Mouse (Mus musculus) MEL (cell line): ENCODE results near the gene Lrrc47. TPM values are rescaled to one million over a fixed set of nuclear protein-coding genes. Genes with fewer than 3 reads are reported as not detected.

Source experiments
- DNase-seq: peaks from one replicate; pipeline ENCODE4 v3.0.0; 2011; ENCODE audit warnings: low read depth, low spot score
- H3K27ac ChIP-seq: 2 replicates; pipeline ENCODE4 v1.5.1; 2012; ENCODE audit warnings: low read depth, mild to moderate bottlenecking, control low read depth, low read length, moderate library complexity; ENCODE audit not compliant: control insufficient read depth
- H3K27me3 ChIP-seq, 2 experiments: fragments of 150-350 bp in 1 of 2; sonication (generic) in 1 of 2; 2 replicates each; pipeline ENCODE4 v1.6.1; 2012; ENCODE audit warnings: low read length in 2 of 2, mild to moderate bottlenecking in 2 of 2, improper control_type of control experiment in 1 of 2, moderate library complexity in 1 of 2; ENCODE audit not compliant: insufficient read depth in 2 of 2, control insufficient read depth in 1 of 2
- H3K36me3 ChIP-seq, 2 experiments: 2 replicates each; pipeline ENCODE4 v1.6.1; 2012 to 2014; ENCODE audit warnings: low read length in 2 of 2, improper control_type of control experiment in 1 of 2, inconsistent platforms in 1 of 2, mild to moderate bottlenecking in 1 of 2; ENCODE audit not compliant: insufficient read depth in 2 of 2, control insufficient read depth in 1 of 2
- H3K4me1 ChIP-seq, 2 experiments: fragments of 150-350 bp in 1 of 2; sonication (generic) in 1 of 2; 2 replicates each; pipeline ENCODE4 v1.6.1; 2012; ENCODE audit warnings: low read length in 2 of 2, improper control_type of control experiment in 1 of 2, mild to moderate bottlenecking in 1 of 2; ENCODE audit not compliant: insufficient read depth in 2 of 2, control insufficient read depth in 1 of 2
- H3K4me3 ChIP-seq, 2 experiments: fragments of 150-350 bp in 1 of 2; sonication (generic) in 1 of 2; 2 replicates each; pipeline ENCODE4 v1.5.1; 2012; ENCODE audit warnings: low read depth in 2 of 2, low read length in 2 of 2, mild to moderate bottlenecking in 2 of 2, moderate library complexity in 2 of 2, control low read depth in 1 of 2, improper control_type of control experiment in 1 of 2; ENCODE audit not compliant: control insufficient read depth in 1 of 2, insufficient read depth in 1 of 2
- H3K79me2 ChIP-seq: 2 replicates; pipeline ENCODE4 v1.6.1; 2012; ENCODE audit warnings: mild to moderate bottlenecking, low read length, moderate library complexity; ENCODE audit not compliant: control insufficient read depth, poor library complexity, insufficient read depth
- H3K9ac ChIP-seq: 2 replicates; pipeline ENCODE4 v1.6.1; 2012; ENCODE audit warnings: low read depth, mild to moderate bottlenecking, control low read depth, low read length, moderate library complexity; ENCODE audit not compliant: control insufficient read depth, poor library complexity, severe bottlenecking
- H3K9me3 ChIP-seq: fragments of 150-350 bp; sonication (generic); replicated peaks from 2 replicates; pipeline ENCODE4 v1.6.1; 2012; ENCODE audit warnings: mild to moderate bottlenecking, low read length, improper control_type of control experiment, moderate library complexity; ENCODE audit not compliant: insufficient read depth
- BHLHE40 ChIP-seq: IDR thresholded peaks from 2 replicates; pipeline ENCODE4 v1.6.1; 2012; ENCODE audit warnings: low read depth, mild to moderate bottlenecking, inconsistent platforms, low read length, improper control_type of control experiment, borderline replicate concordance
- CTCF ChIP-seq, 3 experiments: IDR thresholded peaks in 2 of 3; conservative IDR thresholded peaks in 1 of 3; 2 replicates each; pipeline ENCODE4 v1.5.1; 2011 to 2012; ENCODE audit warnings: low read length in 3 of 3, low read depth in 2 of 3, mild to moderate bottlenecking in 2 of 3, improper control_type of control experiment in 1 of 3, inconsistent platforms in 1 of 3, mixed read lengths in 1 of 3, moderate library complexity in 1 of 3; ENCODE audit not compliant: control insufficient read depth in 1 of 3, insufficient read depth in 1 of 3, poor library complexity in 1 of 3, severe bottlenecking in 1 of 3
- E2F4 ChIP-seq: IDR thresholded peaks from 2 replicates; pipeline ENCODE4 v1.6.1; 2011; ENCODE audit warnings: low read depth, low read length, improper control_type of control experiment, borderline replicate concordance
- EP300 ChIP-seq, 2 experiments: IDR thresholded peaks; 2 replicates each; pipeline ENCODE4 v1.6.1; 2011; ENCODE audit warnings: improper control_type of control experiment in 2 of 2, low read length in 2 of 2, low read depth in 1 of 2, mild to moderate bottlenecking in 1 of 2
- GATA1 ChIP-seq: IDR thresholded peaks from 2 replicates; pipeline ENCODE4 v1.6.1; 2011; ENCODE audit warnings: low read depth, low read length, improper control_type of control experiment
- JUND ChIP-seq: IDR thresholded peaks from 2 replicates; pipeline ENCODE4 v1.6.1; 2011; ENCODE audit warnings: low read depth, mild to moderate bottlenecking, improper control_type of control experiment, low read length
- MAFK ChIP-seq: IDR thresholded peaks from 2 replicates; pipeline ENCODE4 v1.6.1; 2011; ENCODE audit warnings: low read depth, mild to moderate bottlenecking, low read length, improper control_type of control experiment, borderline replicate concordance
- MAX ChIP-seq: IDR thresholded peaks from 2 replicates; pipeline ENCODE4 v1.6.1; 2011; ENCODE audit warnings: low read length, improper control_type of control experiment
- MAZ ChIP-seq: IDR thresholded peaks from 2 replicates; pipeline ENCODE4 v1.6.1; 2012; ENCODE audit warnings: low read depth, mild to moderate bottlenecking, inconsistent platforms, low read length, improper control_type of control experiment
- MEF2A ChIP-seq: IDR thresholded peaks from 2 replicates; pipeline ENCODE4 v1.6.1; 2014; ENCODE audit warnings: low read depth, mild to moderate bottlenecking, inconsistent platforms, low read length, improper control_type of control experiment; ENCODE audit not compliant: poor library complexity, insufficient replicate concordance, severe bottlenecking; ENCODE audit errors: extremely low read depth
- MYB ChIP-seq: IDR thresholded peaks from 2 replicates; pipeline ENCODE4 v1.6.1; 2011; ENCODE audit warnings: mild to moderate bottlenecking, low read depth, low read length, improper control_type of control experiment
- NRF1 ChIP-seq: IDR thresholded peaks from 2 replicates; pipeline ENCODE4 v1.6.1; 2014; ENCODE audit warnings: low read depth, mild to moderate bottlenecking, inconsistent platforms, low read length, improper control_type of control experiment, moderate library complexity; ENCODE audit not compliant: poor library complexity, insufficient read depth, severe bottlenecking
- POLR2A ChIP-seq, 2 experiments: IDR thresholded peaks; 2 replicates each; pipeline ENCODE4 v1.6.1; 2011 to 2012; ENCODE audit warnings: low read length in 2 of 2, mild to moderate bottlenecking in 2 of 2, control low read depth in 1 of 2, improper control_type of control experiment in 1 of 2, low read depth in 1 of 2, moderate library complexity in 1 of 2; ENCODE audit not compliant: control insufficient read depth in 1 of 2, insufficient read depth in 1 of 2, poor library complexity in 1 of 2
- POLR2AphosphoS2 ChIP-seq: IDR thresholded peaks from 2 replicates; pipeline ENCODE4 v1.6.1; 2011; ENCODE audit warnings: low read length, improper control_type of control experiment
- POLR2AphosphoS5 ChIP-seq: IDR thresholded peaks from 2 replicates; pipeline ENCODE4 v1.6.1; 2012; ENCODE audit warnings: low read depth, borderline replicate concordance, mild to moderate bottlenecking, inconsistent platforms, low read length, moderate library complexity, mixed read lengths
- RAD21 ChIP-seq: IDR thresholded peaks from 2 replicates; pipeline ENCODE4 v1.6.1; 2011; ENCODE audit warnings: mild to moderate bottlenecking, low read depth, low read length, improper control_type of control experiment
- RCOR1 ChIP-seq: IDR thresholded peaks from 2 replicates; pipeline ENCODE4 v1.6.1; 2012; ENCODE audit warnings: low read depth, mild to moderate bottlenecking, inconsistent platforms, low read length, improper control_type of control experiment
- SIN3A ChIP-seq: IDR thresholded peaks from 2 replicates; pipeline ENCODE4 v1.6.1; 2012; ENCODE audit warnings: low read length, improper control_type of control experiment, inconsistent platforms
- SMC3 ChIP-seq: IDR thresholded peaks from 2 replicates; pipeline ENCODE4 v1.6.1; 2011; ENCODE audit warnings: low read depth, low read length, improper control_type of control experiment
- TAL1 ChIP-seq: IDR thresholded peaks from 2 replicates; pipeline ENCODE4 v1.6.1; 2012; ENCODE audit warnings: mild to moderate bottlenecking, inconsistent platforms, low read length, moderate library complexity, mixed read lengths
- TCF12 ChIP-seq: IDR thresholded peaks from 2 replicates; pipeline ENCODE4 v1.6.1; 2014; ENCODE audit warnings: low read depth, mild to moderate bottlenecking, inconsistent platforms, low read length, improper control_type of control experiment, moderate library complexity
- UBTF ChIP-seq: IDR thresholded peaks from 2 replicates; pipeline ENCODE4 v1.6.1; 2012; ENCODE audit warnings: low read depth, mild to moderate bottlenecking, inconsistent platforms, low read length, improper control_type of control experiment, moderate library complexity, borderline replicate concordance; ENCODE audit not compliant: insufficient read depth
- USF2 ChIP-seq, 2 experiments: IDR thresholded peaks; 2 replicates each; pipeline ENCODE4 v1.6.1; 2011 to 2012; ENCODE audit warnings: improper control_type of control experiment in 2 of 2, low read length in 2 of 2, borderline replicate concordance in 1 of 2, inconsistent platforms in 1 of 2, low read depth in 1 of 2, mild to moderate bottlenecking in 1 of 2; ENCODE audit not compliant: insufficient read depth in 1 of 2
- ZC3H11A ChIP-seq: IDR thresholded peaks from 2 replicates; pipeline ENCODE4 v1.6.1; 2012; ENCODE audit warnings: low read depth, mild to moderate bottlenecking, inconsistent platforms, low read length, improper control_type of control experiment
- ZKSCAN1 ChIP-seq: IDR thresholded peaks from 2 replicates; pipeline ENCODE4 v1.6.1; 2012; ENCODE audit warnings: low read depth, mild to moderate bottlenecking, inconsistent platforms, low read length, improper control_type of control experiment, moderate library complexity
- polyA plus RNA-seq, 2 experiments: library from polyadenylated mRNA; stranded (reverse) in 1 of 2; unstranded in 1 of 2; fragments of >175 nt in 1 of 2; fragments of >200 nt in 1 of 2; gene quantifications; 2 replicates each; pipeline versions ENCODE4 v1.2.1 to v1.2.4; 2012; ENCODE audit warnings: low replicate concordance in 2 of 2, low read depth in 1 of 2; ENCODE audit not compliant: insufficient read length in 2 of 2, insufficient read depth in 1 of 2, missing spikeins in 1 of 2
- total RNA-seq: library from RNA; depleted of rRNA; stranded (reverse); fragments of 300-350 nt; gene quantifications from 2 replicates; pipeline ENCODE4 v1.2.3, GENCODE M21; 2012

The Lrrc47 gene
- total and polyA plus RNA-seq, 3 experiments = 54.3 to 117 TPM; not detected in 1

DNA sequence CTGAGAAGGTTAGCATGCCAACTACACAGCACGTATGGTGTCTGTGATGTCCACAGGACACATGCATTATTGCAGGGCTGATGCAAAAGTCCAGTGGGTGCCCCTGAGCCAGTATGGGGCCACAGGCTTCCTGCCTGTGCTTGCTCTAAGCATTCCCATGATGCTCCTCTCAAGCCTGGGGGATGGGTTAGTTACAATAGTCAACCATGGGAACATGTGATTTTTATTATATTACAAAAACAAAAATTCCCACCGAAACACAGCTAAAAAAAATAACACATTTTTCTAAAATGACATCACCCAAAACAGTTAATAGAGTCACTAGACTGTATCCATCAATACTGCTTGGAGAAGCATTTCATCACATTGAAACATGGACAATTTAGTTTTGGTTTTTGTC is 44.5 kb downstream of the Lrrc47 start:
- H3K9ac ChIP-seq = no peak overlapping the region
- H3K27me3 ChIP-seq = no peaks in the 10 kb centered on the region
- no peak overlapping the region for H3K4me3 ChIP-seq
- H3K79me2 ChIP-seq = no peaks in the 10 kb centered on the region
- no peaks in the 10 kb centered on the region for H3K36me3 ChIP-seq
- no peak for DNase-seq
- no peak overlapping the region for H3K27ac ChIP-seq
- TF ChIP-seq TAL1 (no peak), EP300 (IDR thresholded peaks at IDR 0.05; ENCODE audit: low read depth in 1 of 2, low read length in 2 of 2) (no peak), SMC3 (no peak), ZKSCAN1 (no peak), MEF2A (no peak), USF2 (IDR thresholded peaks at IDR 0.05; ENCODE audit: borderline replicate concordance in 1 of 2, insufficient read depth in 1 of 2, low read depth in 1 of 2, low read length in 2 of 2) (no peak), POLR2AphosphoS2 (no peak), BHLHE40 (no peak), MAFK (no peak), ZC3H11A (no peak), MYB (no peak), CTCF (IDR thresholded peaks at IDR 0.05 in 2 of 3, conservative IDR thresholded peaks at IDR 0.05 in 1 of 3; ENCODE audit: control insufficient read depth in 1 of 3, insufficient read depth in 1 of 3, low read depth in 2 of 3, low read length in 3 of 3, poor library complexity in 1 of 3, severe bottlenecking in 1 of 3) (no peak), POLR2A (IDR thresholded peaks at IDR 0.05; ENCODE audit: control insufficient read depth in 1 of 2, insufficient read depth in 1 of 2, low read depth in 1 of 2, low read length in 2 of 2, poor library complexity in 1 of 2) (no peak), UBTF (no peak), RAD21 (no peak), RCOR1 (no peak), GATA1 (no peak), JUND (no peak), MAZ (no peak)
- no peaks in the 10 kb centered on the region for H3K9me3 ChIP-seq
- H3K4me1 ChIP-seq = no peaks in the 10 kb centered on the region

- H3K36me3 ChIP-seq = no peaks in the 10 kb centered on the region
- H3K9me3 ChIP-seq = no peaks in the 10 kb centered on the region
- no peak overlapping the region for H3K4me3 ChIP-seq
- no peak overlapping the region for H3K9ac ChIP-seq
- no peaks in the 10 kb centered on the region for H3K4me1 ChIP-seq
- TF ChIP-seq MEF2A = no peak
- TF ChIP-seq E2F4 = no peak
- no peak for TF ChIP-seq SIN3A
- no peak for TF ChIP-seq POLR2AphosphoS5
- no peak for TF ChIP-seq NRF1
- no peak for TF ChIP-seq TCF12
- no peak for TF ChIP-seq GATA1
- TF ChIP-seq MAX = no peak
- TF ChIP-seq POLR2AphosphoS2 = no peak
- H3K27me3 ChIP-seq = no peaks in the 10 kb centered on the region
- no peak overlapping the region for H3K27ac ChIP-seq
- H3K79me2 ChIP-seq = no peaks in the 10 kb centered on the region
- no peak for DNase-seq
Measured at GRCm38 (mm10) chr4:154056661-154057060, 45.1 kb downstream of the Lrrc47 start.
